Mouse (Mus musculus) gastrocnemius, adult 18-20 months (tissue): ENCODE results near the gene Hps3. TPM values are rescaled to one million over a fixed set of nuclear protein-coding genes. Genes with fewer than 3 reads are reported as not detected.
"Not testable (repeated sequence)": the region's sequence is repeated elsewhere in the genome, so short reads cannot be mapped to it uniquely, and the experiment has no call there.

Source experiments
- DNase-seq: peaks from one replicate; pipeline ENCODE4 v3.0.0; 2021; ENCODE audit warnings: low spot score
- total RNA-seq, 2 experiments: library from RNA; stranded (reverse); gene quantifications; 2 replicates each; pipeline ENCODE4 v1.2.3; 2021

Hps3 gene
- total RNA-seq, 2 experiments from 2014 or later = 3.6 to 3.8 TPM

DNA sequence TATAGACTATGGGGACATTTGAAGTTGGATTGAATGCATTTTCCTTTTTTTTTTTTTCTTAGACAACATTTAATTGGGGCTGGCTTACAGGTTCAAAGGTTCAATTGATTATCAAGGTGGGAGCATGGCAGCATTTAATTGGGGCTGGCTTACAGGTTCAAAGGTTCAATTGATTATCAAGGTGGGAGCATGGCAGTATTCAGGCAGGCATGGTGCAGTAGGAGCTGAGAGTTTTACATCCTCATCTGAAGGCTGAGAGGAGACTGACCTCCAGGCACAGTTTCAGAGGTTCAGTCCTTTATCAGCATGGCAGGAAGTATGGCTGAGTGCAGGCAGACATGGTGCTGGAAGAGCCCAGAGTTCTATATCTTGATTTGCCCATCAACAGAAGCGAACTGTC lies 85.7 kb downstream of the Hps3 start:
- DNase-seq = not testable (repeated sequence)

DNA sequence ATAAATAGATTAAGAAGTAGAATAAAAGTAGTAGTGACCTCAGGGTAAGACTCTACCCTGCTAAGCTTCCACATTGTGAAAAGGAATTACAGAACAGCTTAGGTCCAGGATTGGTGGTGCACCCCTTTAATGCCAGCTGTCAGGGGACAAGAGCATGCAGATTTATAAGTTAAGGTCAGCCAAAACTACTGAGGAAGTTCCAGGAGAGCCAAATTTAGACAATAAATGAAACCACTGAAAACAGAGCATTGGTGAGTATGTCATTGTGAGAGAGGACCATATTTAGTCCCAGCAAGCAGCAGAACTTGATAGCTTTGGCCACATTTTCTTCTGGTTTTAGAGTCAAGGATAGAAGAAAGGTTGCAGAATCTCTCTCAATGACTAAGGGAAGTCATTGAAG lies 86.6 kb downstream of the Hps3 start:
- no peak for DNase-seq

Other genes starting within 250 kb of the Hps3 start
- 1 to 10 TPM; 6.3 to 6.5 TPM for gene Cp, start 78.3 kb downstream of the Hps3 start, total RNA-seq
- gene Hltf, start 22.5 kb upstream of the Hps3 start, total RNA-seq = 1 to 10 TPM; 2.2 to 2.5 TPM
- gene Gyg, start 120.0 kb upstream of the Hps3 start, total RNA-seq = 100 to 1,000 TPM; 451 to 474 TPM
- 1 to 10 TPM; 2.1 to 2.8 TPM for gene Cpa3, start 206.9 kb upstream of the Hps3 start, total RNA-seq
- under 1 TPM in 1 of 2 experiments, not detected in 1; 0.07 TPM for gene Cpb1, start 240.4 kb upstream of the Hps3 start, total RNA-seq